Mouse (Mus musculus) heart, postnatal 25 days (tissue): Measurements from ENCODE around the gene Piezo1. TPM values are rescaled to one million over a fixed set of nuclear protein-coding genes. Genes with fewer than 3 reads are reported as not detected.

Source experiments
- DNase-seq: peaks from one replicate; pipeline ENCODE4 v3.0.0; 2022; ENCODE audit warnings: low spot score
- intact Hi-C: fragments of 180-260 bp; cut with DNase I; formaldehyde crosslinking; loops from one replicate; pipeline ENCODE4 v1.15.1; 2025
- total RNA-seq, 2 experiments: library from RNA; stranded (reverse); gene quantifications; 2 replicates each; pipeline ENCODE4 v1.2.3; 2021

The Piezo1 gene
- total RNA-seq, 2 experiments from 2014 or later = 17.2 to 19.1 TPM

DNA sequence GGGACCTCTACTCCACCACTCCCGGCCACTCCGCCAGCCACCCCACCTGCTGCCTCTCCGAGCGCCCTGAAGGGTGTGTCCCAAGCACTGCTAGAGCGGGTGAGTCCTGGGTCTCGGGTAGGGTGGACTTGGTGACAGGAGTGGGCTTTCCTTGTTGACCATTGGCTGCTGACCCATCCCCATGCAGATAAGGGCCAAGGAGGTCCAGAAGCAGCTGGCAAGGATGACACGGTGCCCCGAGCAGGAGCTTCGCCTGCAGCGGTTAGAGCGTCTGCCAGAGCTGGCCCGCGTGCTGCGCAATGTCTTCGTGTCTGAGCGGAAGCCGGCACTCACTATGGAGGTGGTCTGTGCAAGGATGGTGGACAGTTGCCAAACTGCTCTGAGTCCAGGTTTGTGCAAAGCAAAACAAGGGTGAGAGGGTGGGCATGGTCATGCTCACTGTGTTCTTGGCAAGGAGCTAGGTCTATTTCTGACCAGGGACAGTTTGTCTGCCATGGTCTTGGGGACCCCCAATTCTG lies 20.7 kb upstream of the Piezo1 start:
- intact Hi-C loops = no loop called here
- no peak for DNase-seq

DNA sequence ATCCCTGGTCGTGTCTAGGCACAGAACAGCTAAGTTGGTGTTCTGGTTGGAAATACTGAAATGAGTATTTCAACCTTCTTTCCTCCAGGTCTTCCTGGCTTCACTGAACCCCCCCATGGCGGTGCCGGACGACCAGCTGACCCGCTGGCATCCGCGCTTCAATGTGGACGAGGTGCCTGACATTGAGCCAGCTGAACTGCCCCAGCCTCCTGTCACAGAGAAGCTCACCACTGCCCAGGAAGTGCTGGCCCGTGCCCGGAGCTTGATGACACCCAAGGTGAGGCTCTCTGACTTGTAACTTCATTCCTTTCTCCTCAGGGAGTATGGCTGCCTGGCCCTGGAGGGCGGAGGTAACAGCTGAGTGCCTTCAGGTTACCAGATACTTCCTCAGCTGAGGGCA lies 20.0 kb upstream of the Piezo1 start:
- DNase-seq = no peak
- intact Hi-C loops = no loop called here

DNA sequence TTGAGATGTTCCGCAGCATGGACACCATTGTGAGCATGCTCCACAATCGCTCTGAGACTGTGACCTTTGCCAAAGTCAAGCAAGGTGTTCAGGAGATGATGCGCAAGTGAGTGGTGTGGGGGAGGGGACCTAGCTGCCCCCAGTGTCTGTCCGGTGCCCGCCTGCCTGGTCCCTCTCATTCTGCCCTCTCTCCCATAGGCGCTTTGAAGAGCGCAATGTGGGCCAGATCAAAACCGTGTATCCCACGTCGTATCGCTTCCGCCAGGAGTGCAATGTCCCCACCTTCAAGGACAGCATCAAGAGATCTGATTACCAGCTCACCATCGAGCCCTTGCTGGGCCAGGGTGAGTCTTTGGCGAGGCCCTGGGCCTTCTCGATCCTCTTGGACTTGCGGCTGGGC lies 18.9 kb upstream of the Piezo1 start:
- intact Hi-C loops = no loop called here

DNA sequence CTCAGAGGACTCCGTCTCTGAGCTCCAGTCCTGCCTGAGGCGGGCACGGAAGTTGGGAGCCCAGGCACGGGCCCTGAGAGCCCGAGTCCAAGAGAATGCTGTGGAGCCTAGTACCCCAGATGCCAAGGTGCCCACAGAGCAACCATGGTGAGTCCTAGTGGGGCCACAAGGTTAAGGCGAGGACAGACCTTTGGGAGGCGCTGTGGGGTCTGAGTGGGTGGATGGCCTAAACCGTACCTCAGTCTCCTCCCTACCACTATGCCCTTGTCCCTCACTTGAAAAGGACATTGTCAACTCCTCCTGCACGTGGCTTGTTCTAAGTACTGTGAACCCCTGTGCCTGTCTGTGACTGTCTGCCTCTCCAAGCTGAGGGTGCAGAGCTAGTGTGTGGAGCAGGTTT lies 18.2 kb upstream of the Piezo1 start:
- DNase-seq = no peak
- intact Hi-C loops = no loop called here

More for the DNA sequence above, 18.9 kb upstream of the Piezo1 start:
- DNase-seq = no peak

DNA sequence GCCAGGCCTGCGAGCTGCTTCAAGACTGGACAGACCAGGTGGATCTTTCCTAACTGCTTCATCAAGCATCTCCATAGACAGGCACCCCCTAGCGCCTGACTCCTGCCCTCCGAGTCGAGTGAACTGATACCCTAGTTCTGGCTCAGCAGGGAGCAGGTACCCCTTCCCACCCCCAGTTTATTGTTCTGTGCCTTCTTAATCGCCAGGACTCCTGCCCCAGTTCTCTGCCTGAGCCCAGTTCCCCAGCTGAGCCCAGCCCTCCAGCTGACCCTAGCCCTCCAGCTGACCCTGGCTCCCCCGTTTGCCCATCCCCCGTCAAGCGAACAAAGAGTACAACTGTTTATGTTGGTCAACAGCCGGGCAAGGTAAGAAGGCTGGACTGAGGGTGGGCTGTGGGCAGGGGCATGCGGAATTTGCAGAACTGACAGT lies 17.8 kb upstream of the Piezo1 start:
- DNase-seq = no peak
- intact Hi-C loops = no loop called here

DNA sequence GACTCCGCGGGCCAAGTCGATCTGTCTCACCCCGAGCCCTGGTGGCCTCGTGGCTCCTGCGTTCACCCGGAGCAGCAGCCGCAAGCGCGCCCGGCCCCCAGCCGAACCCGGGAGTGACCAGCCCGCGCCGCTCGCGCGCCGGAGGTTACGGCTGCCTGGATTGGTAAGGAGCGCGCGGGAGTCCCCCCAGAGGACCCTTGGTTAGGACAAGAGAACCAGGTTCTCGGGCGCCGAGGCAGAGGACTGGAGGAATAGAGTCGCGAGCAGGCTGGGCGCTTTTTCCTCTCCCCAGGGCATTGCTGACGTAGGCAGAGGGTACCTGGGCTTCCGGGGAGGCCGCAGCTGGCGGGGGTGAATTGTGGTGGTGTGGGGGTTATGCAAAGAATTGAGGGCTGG lies 17.0 kb upstream of the Piezo1 start:
- DNase-seq = no peak
- intact Hi-C loops = no loop called here

DNA sequence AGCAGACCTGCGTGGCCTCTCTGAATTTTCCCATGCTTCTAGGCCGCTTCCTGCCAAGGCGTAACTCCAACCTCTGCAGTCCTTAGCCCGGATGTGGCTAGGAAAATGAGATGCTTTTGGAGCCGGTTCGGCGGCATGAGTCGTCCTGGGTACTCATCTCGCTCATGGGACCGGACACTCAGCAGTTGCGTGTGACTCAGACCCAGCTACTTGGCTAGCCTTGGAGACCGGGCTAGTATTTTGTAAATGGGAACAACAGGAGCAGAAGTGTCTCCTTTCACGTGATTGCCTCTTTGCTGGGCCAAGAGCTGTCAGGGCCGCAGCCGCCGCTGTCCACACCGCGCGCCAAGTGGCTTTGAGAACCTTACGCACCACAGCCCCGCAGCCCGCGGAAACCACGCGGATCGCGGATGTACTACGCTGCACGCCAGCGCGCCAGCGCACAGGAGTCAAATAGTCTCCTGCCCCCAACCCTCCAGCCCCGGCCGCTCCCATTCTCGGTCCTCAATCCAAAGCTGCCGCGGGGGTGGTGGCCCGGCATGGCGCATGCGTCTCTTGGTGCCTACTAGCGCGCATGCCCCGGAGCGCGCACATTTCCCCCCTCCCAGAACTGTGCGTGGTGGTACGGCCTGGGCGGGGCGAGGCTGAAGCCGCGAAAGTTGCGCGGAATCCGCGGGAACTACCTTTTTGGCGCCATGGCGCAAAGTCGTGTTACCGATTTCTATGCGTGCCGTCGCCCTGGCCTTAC lies 16.4 kb upstream of the Piezo1 start, which contains the start of gene Cdt1:
Cdt1 (plus strand) TSS at position 655 of the 748 bp plus-strand sequence.
- intact Hi-C loops = no loop called here
- peak; percentile 91 for DNase-seq

DNA sequence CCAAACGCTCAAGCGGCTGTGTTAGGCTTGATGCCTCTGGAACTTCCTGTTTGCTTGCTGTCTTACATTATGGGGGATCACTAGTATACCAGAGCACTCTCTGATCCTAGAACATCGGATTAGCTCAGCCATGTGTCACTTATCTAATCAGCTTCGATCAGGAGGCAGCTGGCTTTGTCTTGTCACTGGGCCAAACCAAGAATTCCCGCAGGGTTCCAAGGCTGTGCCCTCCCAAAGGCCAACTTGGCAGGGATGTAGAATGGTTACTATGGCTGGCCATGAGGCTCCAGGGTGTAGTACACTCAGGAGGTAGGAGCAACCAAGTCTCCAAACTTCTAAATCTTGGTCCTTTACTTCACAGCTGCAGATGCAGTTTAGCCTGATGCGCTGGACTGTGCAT lies 15.6 kb upstream of the Piezo1 start:
- DNase-seq = no peak
- intact Hi-C loops = no loop called here

DNA sequence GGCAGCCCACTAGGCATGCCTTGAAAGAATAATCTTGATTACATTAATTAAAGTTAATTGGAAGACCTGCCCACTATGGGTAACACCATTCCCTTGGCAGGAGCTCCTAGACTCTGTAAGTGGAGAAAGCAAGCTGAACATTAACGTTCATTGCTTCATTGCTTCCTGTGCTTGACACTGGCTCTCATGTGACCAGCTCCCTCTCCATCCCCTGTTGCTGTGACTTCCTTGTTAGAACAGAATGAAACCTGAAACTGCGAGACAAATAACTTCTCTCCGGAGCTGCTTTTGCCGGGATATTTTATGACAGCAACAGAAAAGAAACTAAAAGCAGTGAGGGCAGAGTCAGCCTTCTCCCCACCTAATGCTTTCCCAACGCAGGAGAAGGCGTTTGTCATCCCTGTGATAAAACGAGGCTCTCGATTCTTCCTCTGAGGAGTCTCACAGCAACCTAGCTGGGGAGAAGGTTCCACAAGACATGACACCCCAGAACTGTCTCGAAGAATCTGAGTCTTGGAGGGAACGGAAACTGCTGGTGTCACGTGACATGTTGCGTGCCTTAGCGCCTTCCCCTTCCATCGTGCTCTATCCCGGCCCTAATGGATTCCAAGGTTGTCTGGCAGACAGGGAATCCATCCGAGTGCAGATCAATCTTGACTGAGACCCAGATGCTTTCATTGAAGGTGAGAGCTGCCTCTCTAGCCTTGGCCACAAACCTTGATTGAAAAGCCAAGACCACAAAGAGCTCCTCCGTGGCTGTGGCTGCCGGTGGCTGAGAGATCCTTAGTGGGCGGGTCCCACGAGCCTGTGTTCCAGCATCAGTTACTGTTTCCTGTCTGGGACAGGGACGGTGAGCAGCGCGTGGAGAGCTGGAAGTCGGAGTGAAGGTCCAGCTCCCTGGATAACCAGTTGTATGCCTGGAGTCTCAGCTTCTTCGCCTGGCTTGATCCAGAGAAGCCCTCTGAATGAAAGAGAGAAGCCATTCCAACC lies 13.5 kb upstream of the Piezo1 start:
- no peak for DNase-seq
- intact Hi-C loops = no loop called here

DNA sequence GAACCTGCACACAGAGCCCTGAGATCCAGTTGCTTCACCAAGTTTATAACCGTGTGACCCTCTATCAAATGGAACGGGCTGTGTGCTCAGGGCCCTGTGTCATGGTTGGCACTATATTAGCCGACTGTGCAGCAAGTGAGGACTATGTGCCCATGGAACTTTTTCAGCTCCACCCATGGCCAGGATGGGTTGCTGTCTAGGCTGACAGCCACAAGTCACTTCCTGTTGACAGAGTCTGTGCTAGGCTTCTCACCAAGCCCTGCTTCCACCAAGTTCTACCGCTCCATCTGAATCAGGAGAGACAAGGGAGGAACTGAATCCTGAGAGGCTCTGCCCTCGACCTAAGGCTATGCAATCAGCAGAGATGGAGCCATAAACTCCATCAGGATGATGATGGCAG lies 10.1 kb upstream of the Piezo1 start:
- intact Hi-C loops = no loop called here
- no peak for DNase-seq

DNA sequence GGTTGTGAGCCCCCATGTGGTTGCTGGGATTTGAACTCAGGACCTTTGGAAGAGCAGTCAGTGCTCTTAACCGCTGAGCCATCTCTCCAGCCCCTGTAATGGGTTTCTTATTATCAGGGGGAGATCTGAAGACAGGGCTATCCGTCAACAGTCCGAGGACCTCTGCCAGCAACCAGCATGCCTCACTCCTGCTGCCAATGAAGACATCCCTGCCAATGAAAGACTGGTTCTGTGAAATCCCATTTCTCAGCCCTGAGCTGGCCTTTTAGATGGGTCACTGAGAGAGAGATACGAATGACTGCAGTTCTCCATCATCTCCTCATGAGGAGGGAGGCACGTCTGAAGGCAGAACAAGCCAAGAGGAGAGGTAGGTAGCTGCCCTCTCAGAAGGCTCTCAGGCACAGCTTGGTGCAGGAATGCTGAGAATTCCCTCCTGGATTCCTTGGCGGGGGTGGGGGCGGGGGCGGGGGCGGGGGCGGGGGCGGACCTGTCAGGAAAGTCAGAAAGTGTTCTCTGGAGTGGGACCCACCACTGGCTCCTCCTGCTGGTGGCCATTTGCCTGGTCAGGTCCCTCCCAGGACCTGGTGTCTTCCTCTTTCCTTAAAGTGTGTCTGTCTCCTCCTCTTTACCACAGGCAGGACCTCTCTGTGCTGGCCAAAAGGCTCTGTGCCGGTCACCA lies 7.7 kb upstream of the Piezo1 start:
- DNase-seq = no peak
- intact Hi-C loops = no loop called here

DNA sequence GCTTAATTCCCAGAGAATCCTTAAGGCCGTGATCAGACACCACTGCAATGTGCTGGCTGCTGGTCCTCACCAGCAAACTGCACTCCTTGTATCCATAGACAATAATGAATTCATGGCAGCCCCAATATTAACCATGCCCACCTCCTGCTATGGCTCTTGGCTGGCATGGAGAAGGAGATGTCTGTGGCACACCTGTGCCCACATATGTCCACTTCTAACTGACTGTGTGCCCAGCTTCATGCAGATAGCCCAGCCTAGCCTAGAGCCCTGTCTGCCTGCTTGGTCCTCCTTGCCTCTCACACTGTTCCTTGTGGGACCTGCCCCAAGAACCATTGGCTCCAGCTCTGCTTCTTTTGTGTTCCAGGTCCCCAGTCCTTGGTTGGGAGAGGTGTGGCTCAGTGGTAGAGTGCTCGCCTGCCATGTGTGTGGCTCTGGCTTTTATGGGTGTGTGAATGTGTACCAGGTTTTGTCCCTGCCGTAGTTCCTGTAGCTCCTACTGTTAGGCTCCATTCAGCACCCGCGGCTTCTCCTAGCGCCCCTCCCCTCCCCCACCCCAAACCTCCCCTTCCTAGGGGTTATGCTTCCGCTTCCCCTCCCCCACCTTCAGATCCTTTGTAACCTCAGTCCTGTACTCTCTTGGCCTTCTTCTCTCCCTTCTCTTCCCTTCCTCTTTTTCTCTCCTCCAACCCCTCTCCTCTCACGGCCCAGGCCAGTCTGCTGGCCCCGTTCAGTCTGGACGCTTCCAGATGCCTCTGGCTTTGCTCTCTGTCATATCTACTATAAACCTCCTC lies 6.3 kb upstream of the Piezo1 start:
- no peak for DNase-seq
- intact Hi-C loops = no loop called here

DNA sequence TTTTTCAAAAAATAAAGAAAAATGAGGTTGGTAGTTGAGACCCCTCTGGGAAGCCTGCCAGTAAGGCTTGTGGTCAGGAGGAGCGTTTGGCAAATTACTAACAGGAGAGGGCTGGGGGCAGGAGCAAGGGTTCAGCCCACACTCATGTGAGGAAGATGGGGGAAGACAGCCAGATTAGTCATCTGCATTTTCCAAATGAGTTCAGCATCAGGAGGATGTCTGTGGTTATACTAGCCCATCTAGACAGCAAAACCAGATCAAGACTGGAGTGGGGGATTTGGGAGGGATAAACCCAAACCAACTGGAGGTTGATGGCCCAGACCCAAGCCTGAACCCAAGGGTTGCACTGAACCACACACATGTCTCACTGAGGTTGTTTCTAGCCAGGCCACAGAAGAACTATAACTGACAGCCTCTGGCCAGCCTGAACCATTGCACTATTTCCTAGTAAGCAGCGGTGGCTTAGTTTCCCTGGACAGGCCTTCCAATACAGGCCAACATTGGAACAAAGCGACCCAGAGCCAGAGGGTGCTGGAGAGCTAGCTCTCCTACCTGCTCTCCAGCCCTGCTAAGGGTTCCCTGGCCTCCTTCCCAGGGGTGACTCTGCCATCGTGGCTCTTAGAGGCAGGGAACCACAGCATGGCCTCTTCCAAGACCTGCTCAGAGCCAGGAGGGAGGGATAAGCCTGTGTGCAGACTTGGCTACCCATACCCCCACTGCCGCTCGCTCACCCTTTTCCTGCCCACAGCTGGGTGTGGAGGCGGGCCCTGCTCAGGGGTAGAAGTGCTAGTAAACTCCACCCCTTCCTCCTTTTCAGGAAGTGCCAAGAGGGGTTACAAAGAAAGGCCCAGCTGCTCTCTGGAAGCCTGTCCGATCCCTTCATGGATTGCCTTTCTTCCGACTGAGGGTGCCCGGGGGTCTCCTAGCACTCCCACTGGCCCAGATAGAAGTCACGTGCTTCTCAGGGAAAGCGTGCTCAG lies 5.2 kb upstream of the Piezo1 start:
- peak; percentile 61 for DNase-seq
- intact Hi-C loops = no loop called here

DNA sequence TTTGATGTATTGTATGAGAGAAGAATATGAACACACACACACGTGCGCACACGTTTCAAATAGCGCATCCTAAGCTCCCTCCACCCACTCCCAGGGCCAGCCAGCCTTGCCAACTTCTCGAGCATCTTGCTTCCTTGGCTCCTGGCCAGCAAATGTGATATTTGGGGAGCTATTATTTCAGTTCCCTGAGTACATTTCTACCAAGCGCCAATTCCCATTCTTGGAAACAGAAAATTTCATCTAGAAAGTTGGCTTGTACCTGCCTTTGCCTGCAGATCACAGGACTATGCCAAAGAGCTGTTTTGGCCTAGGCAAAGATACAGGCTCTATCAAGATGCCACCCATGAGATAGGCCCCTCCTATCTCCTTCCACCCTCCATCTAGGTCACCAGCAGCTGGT lies 3.7 kb upstream of the Piezo1 start:
- DNase-seq = no peak
- intact Hi-C loops = no loop called here

DNA sequence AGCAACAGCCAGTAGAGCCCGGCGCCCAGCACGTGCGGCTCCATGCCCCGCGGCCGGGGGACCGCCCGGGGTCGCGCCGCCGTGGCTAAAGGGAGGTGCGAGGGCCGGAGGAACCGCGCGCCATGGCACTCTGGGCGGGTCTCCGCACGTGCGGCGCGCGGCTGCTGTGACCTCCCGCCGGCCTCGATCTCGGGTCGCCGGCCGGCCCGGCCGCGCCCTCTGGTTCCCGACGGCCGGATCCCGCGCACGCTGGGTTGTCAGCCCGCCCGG lies 199 bp downstream of the Piezo1 start:
- no peak for DNase-seq
- intact Hi-C loops = loop anchor here (1.0 kb wide), 1 partner anchor 50 kb away; no protein-coding TSS in a partner anchor

DNA sequence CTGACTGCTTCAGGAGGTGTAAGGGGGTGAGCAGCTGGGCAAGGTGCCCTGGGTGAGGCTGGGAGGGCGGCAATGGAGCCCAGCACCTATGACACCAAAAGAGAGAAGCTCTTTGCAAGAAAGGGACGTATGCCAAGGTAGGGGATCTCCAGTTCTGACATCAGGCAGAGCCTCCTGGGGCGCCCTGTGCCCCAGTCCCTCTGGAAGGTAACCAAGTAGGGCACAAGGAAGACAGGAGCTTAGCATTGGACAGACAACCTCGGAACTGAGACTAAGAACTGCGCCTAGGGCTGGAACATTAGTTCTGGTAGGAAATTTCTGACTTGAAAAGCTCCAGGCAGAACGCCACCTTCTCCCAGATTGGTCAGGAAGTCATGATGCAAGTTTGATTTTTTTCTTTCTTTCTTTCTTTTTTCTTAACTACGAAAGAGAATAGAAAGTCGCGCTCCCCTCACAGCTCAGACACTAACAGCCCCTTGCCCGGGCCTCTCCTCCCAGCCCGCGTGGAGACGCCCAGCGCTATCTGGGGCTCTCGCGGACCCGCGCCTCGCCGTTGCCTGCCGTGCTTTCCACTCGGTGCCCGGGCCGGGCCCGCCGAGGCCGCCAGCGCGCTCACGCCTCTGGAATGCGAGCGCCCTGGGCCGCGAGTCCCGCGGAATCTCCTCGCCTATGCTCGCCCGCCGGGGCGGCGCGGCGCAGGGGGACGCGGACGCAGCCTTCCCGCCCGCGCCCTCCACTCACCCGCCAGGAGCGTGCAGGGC lies 715 bp downstream of the Piezo1 start:
- intact Hi-C loops = no loop called here
- DNase-seq = no peak

DNA sequence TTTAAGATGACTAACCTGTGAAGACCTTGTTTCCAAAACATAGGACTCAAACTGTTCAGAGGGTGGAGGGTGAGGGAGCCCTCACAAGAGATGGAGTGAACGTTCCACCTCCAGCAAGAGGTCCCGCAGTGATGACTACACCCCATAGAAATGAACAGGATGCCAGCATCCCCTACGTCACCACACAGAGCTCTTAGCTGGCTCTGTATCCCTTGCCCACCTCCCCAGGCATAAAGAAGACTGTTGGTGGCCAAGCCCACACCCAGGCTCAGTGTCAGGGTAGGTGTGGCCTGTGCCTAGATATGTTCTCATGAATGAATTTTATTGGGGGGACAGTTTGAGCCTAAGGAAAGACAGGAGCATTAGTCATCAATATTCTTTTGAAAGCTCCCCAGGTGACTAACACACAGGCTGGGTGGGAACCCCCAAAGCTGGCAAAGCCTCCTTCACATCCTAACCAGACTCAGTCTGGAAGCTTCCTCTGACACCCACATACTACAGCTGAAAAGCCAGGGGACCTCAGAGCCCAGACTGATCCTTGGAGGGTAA lies 2.2 kb downstream of the Piezo1 start:
- intact Hi-C loops = no loop called here
- DNase-seq = no peak

DNA sequence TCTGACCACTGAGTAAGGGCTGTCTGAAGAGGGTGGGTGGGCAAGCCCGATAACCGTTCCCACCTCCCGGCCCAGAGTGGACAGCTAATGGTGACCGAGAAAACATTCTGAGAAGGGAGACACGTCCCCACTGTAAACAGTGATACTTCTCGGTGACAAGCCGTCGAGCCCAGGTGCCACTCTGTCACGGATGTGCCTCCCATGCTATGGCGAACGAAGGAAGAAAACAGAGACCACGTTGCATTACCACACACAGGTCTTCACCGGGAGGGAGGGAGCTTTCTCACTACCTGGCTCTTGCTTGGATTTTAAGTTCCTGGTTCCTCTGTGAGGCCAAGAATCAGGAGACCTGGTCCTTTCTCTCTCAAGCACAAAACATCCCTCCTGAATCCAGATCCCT lies 2.8 kb downstream of the Piezo1 start:
- intact Hi-C loops = no loop called here
- DNase-seq = no peak
